ENCODE assay signal across 28 mouse cellular contexts in the genomic region with DNA sequence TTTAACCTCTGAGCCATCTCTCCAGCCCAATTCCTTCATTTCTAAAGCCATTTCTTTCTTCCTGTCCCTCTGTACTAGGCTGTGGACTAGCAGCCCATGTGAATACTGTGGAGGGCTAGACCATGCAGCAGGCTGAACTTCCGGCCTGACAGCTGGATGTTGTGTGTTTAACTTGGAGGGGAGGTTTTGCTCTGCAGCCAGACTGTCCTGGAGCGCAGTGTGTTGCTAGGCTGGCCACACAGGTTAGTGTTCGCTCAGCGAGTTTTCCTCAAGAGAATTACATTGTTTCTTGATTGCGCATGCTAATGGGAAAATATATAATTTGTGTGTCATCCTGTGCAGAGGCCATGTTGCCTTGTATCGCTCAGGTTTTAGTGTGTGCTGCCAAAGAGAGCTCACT. TPM values are rescaled to one million over a fixed set of nuclear protein-coding genes. Genes with fewer than 3 reads are reported as not detected.
DNase-seq lines count a peak whose midpoint lies in the region.
"Had no signal": no experiment of that assay in that cellular context is flagged by ENCODE, and none has a peak within 500 bp of the region (broad histone marks: within the 10 kb centered on the region; RNA-seq: fewer than 3 reads in every experiment).

No protein-coding gene starts in this region.

- peak; percentile 39 to 41 for DNase-seq in heart, postnatal 10 days
- no peak for DNase-seq in heart, embryonic 10.5 days (ENCODE audit: low spot score)
- peak; percentile 56 for DNase-seq in kidney, postnatal 10 days
- no peak for DNase-seq in kidney, adult 11 months
- peak; percentile 52 for DNase-seq in NIH3T3 (ENCODE audit: low read depth)
- peak; percentile 52 for DNase-seq in fat pad, adult 2 months (ENCODE audit: extremely low read depth, low read depth, low spot score)
- DNase-seq: adrenal gland, adult 2 months; adrenal gland, postnatal 36 days; B cell, adult 2 months; cerebellum, adult 2 months; cerebellum, postnatal 14 days; forebrain, postnatal 0 days; gastrocnemius, postnatal 10 days; heart, postnatal 4 days; kidney, adult 9 months; liver, postnatal 0 days; lung, postnatal 10 days had no signal

- WGBS in heart, embryonic 10.5 days: 96% methylated on average over 6 of the region's 6 CpGs

- H3K9me3 ChIP-seq in heart, embryonic 10.5 days: no peaks in the 10 kb centered on the region
- H3K9me3 ChIP-seq: forebrain, embryonic 12.5 days; heart, embryonic 15.5 days; hindbrain, embryonic 13.5 days; limb, embryonic 13.5 days; liver, embryonic 12.5 days; midbrain, embryonic 13.5 days; neural tube, embryonic 13.5 days had no signal

- no peaks in the 10 kb centered on the region for H3K27me3 ChIP-seq in heart, embryonic 10.5 days (ENCODE audit: insufficient read depth, poor library complexity, severe bottlenecking)
- H3K27me3 ChIP-seq: forebrain, embryonic 12.5 days; heart, embryonic 15.5 days; hindbrain, embryonic 13.5 days; limb, embryonic 13.5 days; liver, embryonic 12.5 days; midbrain, embryonic 13.5 days; neural tube, embryonic 13.5 days had no signal

- intact Hi-C loops in heart, postnatal 10 days (cut with DNase I): no loop called here

- no peak overlapping the region for H3K4me3 ChIP-seq in heart, embryonic 10.5 days
- H3K4me3 ChIP-seq: erythroblast, embryonic 14.5 days; forebrain, embryonic 12.5 days; heart, embryonic 15.5 days; hindbrain, embryonic 13.5 days; layer of hippocampus, adult 2 months; left cerebral cortex, adult 2 months; limb, embryonic 13.5 days; liver, embryonic 12.5 days; midbrain, embryonic 13.5 days; neural tube, embryonic 13.5 days had no signal

- peaks cover 8% of the 10 kb centered on the region for H3K4me1 ChIP-seq in heart, embryonic 10.5 days
- H3K4me1 ChIP-seq: heart, embryonic 15.5 days; limb, embryonic 13.5 days; midbrain, embryonic 13.5 days had no signal

- H3K27ac ChIP-seq in heart, embryonic 10.5 days: no peak overlapping the region
- H3K27ac ChIP-seq: forebrain, embryonic 12.5 days; heart, embryonic 15.5 days; hindbrain, embryonic 13.5 days; layer of hippocampus, adult 2 months; left cerebral cortex, adult 2 months; limb, embryonic 13.5 days; liver, embryonic 12.5 days; macrophage; midbrain, embryonic 13.5 days; neural tube, embryonic 13.5 days had no signal

- H3K36me3 ChIP-seq in heart, embryonic 10.5 days: peaks cover 85% of the 10 kb centered on the region

RNA-seq across cellular contexts. Expression of a gene that starts 15.8 kb away (rescaled TPM):
- 10 to 100 TPM; 59.1 to 60.6 TPM for total RNA-seq in heart, postnatal 10 days (2021)
- polyA plus RNA-seq in heart, embryonic 10.5 days (2016; fragmentation: Nextera tagmentation; extraction: Ambion mirVana): 29.0 and 35.3 TPM in 2 replicates

Comparison
In these comparisons a context has a peak if more than half of its experiments do, and no peak if none do; other contexts are left out.
1. DNase-seq: peak in heart, postnatal 10 days (2 of 2), kidney, postnatal 10 days (single experiment), NIH3T3 (single experiment) and fat pad, adult 2 months (single experiment); none in heart, embryonic 10.5 days (single experiment) and kidney, adult 11 months (single experiment).